Mouse (Mus musculus) erythroid progenitor cell, adult 5-6 weeks (primary cell): ENCODE measurements around the gene Errfi1. TPM values are rescaled to one million over a fixed set of nuclear protein-coding genes. Genes with fewer than 3 reads are reported as not detected.

ENCODE experiments used
- ATAC-seq: replicated peaks from 2 replicates; pipeline ENCODE4 v1.8.0; 2016; ENCODE audit warnings: moderate number of reproducible peaks, mild to moderate bottlenecking, moderate TSS enrichment, inconsistent platforms; ENCODE audit not compliant: poor library complexity, low FRiP score, severe bottlenecking
- total RNA-seq, 2 experiments: library from RNA; stranded (forward) in 1 of 2; stranded (reverse) in 1 of 2; fragments of 150-400 nt in 1 of 2; fragments of 186-747, 209-891 nt in 1 of 2; gene quantifications; 2 replicates each; pipeline versions ENCODE4 v1.2.3 to v1.2.4; 2015 to 2017; ENCODE audit warnings: low replicate concordance in 2 of 2

The Errfi1 gene
- total RNA-seq, 2 experiments from 2014 or later, result 2.9 TPM; not detected in 1

DNA sequence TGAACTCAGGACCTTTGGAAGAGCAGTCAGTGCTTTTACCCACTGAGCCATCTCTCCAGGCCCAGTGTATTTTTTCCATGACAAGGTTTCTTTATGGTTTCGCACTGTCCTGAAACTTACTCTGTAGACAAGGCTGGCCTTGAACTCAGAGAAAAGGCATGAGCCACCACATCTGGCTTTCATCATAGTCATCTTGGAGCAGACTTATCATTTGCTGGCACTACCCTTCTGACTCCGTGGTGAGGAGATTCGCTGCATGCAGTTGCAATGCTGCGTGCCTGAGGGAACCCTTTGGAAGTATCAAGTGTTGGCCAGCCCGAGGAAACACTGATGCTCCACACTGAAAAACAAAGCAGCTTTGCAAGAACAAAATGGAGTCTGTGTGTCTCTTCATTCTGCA lies 11.7 kb upstream of the Errfi1 start:
- ATAC-seq, result no peak

DNA sequence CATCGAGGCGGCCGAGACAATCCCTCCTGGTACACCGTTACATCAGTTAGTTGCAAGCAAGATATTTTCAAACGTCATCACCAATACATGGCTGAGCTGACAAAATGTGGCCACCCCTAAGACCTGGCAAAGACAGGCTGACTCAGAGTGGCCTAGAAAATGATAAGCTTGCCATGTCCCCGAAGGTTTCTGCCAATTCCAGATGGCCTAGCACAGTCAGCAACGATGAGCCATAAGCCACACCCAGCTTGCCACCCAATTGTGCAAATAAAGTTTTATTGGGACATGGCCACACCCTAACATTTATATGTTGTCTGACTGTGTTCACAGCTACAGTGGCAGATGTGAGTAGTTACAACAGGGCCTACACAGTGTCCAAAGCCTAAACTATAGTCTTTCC lies 10.5 kb upstream of the Errfi1 start:
- no peak for ATAC-seq

DNA sequence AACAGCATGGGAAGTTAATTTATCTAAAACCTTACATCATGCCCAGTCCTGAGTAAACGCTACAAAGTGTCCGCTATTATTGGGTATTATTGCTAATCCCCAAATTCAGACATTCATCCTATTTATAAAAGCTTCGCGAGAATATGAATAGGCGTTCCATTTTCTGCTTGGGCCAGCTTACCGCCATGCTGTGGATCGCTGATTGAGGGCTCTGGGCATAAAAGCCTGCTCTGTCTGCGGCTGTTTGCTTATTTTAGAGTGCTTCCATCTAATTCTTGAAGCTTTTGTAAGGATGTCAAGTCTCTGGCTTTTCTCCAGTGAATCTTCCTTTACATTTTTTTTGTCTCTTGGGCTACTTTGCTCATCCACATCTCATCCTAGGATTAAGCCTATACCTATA lies 7.4 kb upstream of the Errfi1 start:
- ATAC-seq, result no peak

DNA sequence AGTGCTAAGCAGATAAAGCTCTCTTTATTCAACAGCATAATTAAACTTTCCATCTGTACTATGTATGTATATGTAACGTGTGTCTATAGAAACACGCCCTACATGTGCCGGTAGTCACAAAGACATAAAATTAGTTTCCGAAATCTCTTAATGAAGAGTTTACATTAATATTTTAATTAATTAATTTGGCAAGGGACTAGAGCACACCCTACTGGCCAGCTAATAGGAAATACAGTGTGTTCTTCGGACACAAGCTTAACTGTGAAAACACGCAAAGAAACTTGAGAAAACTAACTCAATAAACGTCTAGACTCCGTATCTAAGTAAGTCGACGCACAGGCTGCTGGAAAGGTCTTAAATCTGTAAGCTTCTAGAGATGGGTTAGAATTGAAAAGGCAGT lies 3.8 kb upstream of the Errfi1 start:
- no peak for ATAC-seq

DNA sequence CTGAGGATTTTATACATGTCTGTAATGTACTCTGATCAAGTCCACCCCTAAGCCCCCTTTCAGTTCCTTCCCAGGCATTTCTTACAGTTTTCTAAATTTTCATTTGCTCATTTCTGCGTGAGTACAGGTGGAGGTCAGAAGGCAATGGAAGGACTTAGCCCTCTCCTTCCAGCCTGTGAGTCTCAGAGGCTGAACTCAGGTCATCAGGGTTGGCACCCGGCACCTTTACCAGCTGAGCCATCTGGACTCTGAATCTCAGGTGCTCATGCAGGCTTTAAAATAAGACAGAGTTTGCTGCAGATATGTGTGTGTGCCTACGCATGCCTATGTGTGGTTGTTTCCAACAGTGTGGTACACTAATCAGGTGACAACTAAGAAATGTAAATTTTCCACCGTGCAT lies 2.8 kb upstream of the Errfi1 start:
- no peak for ATAC-seq

DNA sequence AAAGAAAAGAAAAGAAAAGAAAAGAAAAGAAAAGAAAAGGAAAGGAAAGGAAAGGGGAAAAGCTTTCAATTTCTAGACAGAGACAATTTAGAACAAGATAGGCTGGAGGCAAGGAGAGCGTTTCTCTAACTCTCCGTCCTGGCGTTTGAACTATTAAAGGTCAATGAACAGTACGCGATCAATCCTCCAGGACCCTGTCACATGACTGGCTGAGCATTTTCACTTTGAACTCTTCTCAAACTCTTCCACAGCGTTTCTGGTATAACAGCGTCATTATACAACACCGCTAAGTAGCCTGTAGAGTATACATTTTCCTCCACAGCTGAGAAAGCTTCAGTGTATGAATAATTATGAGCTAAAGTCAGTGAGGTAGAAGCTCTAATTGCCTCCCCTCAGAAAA lies 1.7 kb upstream of the Errfi1 start:
- ATAC-seq, result no peak

DNA sequence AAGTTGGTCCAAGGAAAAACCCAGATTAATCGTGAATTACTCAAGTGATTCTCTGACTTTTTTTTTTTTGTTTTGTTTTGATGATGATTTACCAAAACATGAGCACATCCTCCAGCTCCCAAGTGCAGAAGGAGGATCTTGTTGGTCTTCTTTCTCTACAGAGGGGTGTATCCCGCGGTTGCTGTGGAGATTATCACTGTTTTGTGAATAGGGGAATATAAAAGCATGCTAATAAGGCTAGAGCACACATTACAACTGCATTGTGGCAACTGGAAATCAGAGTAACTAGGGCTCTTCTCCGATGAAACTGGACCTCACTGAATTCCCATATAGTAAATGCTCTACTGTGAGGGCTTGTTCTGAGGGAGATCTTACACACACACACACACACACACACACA lies 1.2 kb upstream of the Errfi1 start:
- ATAC-seq, result no peak

DNA sequence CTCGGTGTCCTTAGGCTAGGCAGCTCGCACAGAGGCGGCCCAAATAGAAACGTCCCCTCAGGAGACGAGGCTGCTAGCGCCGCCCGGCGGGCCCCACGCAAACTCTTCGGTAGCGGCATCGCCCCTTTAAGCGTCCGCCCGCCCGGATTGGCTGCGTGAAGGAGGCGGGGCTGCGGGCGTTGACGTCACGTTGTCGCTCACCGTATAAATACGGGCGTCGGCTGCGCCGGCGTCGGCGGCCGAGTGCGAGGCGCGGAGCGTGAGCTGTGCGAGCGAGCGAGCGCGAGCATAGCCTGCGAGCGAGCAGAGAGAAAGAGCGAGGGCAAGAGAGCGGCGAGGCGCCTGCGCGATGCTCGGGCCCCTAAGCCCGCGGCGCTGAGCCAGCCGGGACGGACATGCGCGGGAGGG lies 1.1 kb downstream of the Errfi1 start:
- no peak for ATAC-seq

DNA sequence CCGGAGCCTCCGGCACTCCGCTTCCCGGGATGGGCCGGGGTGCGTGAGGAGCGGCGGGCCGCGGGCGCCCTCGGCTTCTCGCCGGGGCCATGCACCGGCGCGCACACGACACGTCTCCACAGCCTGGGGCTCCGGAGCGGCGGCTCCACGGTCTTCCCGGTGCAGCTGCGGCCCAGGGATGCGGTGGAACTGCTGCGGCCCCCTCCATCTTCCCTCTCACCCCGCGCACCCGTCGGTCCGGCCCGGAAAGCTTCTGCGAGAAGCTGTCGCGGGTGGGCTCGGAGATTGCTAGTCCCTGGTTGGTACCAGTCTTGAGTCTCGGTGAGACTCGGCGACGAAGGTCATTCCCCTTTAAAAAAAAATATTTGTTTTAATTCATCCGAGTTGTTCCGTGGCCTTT lies 1.6 kb downstream of the Errfi1 start:
- ATAC-seq, result no peak

DNA sequence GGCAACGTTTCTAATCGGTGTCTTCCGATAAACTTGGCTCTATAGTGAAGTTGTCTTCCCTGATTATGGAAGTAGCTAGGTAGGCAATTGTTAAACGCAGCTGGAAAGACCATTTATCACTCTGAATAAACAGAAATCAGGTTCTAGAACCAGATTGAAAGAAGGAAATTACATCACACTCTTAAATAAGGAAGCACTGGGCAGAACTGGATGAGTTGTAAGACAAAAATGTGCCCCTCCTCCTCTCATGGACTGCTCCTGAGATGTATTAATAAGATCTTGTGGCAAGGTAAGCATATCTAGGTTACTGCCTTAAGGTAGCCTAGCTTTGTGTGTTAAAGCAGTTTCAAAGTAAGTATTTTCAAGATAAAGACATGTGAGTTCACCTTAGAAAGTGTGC lies 6.8 kb downstream of the Errfi1 start:
- no peak for ATAC-seq

DNA sequence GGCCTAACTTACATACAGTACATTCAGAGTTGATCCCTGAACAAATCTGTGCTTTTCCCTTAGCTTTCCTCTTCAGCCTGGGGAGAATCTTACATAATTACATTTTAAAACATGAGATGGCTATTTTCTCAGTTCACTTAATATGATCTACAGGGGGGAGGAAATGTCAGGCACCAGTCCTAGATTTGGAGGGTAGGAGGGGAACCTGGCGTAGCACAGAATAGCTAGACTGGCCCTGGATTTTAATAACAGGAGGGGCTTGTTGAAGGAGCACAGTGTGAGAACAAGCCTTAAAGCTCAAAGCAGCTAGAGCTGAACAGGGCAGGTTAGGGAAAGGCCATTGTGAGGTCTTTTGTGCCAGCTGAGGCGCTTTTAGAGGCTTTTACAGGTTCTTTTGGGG lies 7.4 kb downstream of the Errfi1 start:
- ATAC-seq, result no peak

DNA sequence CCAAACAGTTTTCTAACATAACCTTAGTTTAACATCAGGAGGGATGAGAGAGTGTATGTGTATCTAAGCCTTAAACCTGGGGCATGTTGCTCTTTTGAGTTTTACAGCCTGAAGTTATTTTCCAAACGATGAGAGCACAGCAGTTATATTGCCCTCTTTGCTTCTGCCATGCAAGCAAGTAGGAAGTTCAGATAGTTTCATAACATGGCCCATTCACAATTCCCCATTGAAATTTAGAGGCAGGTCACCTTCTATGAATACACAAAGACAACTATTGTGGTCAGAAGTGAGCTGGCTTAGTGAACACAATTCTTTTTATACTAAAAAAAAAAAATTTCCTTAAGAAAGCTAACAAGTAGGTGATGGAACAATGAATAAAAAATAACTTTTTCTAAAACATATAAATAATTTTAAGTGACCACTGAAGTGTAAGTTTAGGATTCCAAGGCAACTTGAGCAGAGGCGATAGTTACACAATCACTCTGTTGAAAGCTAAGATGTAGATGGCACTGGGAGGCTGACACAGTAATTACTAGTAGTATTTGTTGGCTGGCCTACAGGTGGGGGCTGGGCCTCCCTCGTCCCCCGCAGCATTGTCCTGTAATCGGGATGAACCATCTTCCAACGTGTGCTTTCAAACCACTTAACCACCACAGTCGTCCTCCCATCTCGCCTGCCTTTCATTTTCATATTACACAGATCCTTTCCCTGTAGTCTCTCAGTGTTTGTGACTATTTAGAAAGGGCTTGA lies 9.1 kb downstream of the Errfi1 start:
- no peak for ATAC-seq

DNA sequence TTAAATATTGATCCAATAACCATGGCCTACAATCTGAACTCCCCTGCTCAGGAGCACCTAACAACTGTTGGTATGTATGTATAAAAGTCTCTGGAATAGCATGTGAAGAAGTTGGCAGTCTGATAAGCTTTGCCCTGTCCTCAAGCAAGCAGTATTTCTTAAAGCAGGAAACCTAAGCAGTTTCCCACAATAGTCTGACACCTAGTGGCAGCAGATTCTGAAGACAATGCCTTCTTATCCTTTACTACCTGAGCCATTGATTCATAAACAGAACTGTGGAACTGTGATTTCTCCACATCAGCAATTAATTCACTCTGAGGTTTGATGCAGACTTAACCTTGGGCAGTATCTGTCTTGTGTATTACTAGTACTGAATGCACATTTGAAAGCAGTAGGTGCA lies 11.7 kb downstream of the Errfi1 start:
- ATAC-seq, result no peak

DNA sequence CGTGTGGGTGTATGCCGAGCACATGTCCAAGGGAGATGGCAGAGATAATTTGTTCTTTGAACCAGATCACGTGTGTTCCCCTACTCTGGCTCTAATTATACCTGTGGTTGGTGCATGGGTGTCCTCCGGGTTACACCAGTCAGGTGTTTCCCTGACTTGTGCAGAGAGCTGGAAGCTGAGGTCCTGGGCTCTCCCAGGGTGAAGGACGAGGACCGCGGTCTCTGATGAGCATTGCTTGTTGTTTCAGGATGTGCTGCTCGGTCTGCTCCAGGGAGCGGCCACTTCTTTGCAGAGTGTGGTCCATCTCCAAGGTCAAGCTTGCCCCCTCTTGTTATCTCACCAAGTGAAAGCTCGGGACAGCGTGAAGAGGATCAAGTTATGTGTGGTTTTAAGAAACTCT lies 12.3 kb downstream of the Errfi1 start:
- ATAC-seq, result no peak

DNA sequence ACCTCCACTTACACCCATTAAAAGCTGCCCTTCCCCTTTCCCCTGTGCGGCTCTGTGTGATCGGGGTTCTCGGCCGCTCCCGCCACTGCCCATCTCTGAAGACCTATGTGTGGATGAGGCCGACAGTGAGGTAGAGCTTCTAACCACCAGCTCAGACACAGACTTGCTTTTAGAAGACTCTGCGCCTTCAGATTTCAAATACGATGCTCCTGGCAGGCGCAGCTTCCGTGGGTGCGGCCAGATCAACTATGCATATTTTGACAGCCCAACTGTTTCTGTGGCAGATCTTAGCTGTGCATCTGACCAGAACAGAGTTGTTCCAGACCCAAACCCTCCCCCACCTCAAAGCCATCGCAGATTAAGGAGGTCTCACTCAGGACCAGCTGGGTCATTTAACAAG lies 12.8 kb downstream of the Errfi1 start:
- ATAC-seq, result no peak

DNA sequence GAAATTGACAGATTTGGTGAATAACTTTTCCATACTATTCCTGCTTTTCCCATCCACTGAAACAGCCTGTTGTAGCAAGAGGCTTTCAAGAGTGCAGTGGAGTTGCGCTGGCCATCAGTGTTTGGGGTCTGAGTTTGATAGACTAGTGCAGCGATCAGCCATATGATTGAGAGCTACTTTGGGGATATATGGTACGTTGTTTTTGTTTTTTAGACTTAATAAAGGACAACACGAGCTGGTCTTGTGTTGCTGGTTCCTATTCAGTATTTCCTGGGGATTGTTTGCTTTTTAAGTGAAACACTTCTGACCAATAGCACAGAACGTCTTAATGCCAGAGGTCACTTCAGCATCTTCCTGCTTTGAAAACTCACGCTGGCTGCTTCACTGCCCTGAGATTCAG lies 14.4 kb downstream of the Errfi1 start:
- no peak for ATAC-seq

DNA sequence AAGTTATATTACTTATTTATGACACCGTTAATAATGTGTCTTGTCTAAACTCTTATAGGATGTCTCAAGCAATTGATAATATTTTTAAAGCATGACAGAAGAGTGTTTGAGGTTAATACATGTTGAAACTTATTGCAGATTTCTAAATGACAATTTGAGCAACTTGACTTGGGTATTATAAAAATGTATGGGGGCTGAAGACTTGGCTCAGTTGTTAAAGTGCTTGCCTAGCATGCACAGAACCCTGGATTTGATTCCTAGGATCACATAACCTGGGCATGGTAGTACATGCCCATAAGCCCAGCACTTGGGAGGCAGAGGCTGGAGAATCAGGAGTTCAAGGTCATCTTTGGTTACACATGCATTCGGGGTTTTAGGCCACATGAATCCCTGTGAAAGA lies 15.1 kb downstream of the Errfi1 start:
- no peak for ATAC-seq

DNA sequence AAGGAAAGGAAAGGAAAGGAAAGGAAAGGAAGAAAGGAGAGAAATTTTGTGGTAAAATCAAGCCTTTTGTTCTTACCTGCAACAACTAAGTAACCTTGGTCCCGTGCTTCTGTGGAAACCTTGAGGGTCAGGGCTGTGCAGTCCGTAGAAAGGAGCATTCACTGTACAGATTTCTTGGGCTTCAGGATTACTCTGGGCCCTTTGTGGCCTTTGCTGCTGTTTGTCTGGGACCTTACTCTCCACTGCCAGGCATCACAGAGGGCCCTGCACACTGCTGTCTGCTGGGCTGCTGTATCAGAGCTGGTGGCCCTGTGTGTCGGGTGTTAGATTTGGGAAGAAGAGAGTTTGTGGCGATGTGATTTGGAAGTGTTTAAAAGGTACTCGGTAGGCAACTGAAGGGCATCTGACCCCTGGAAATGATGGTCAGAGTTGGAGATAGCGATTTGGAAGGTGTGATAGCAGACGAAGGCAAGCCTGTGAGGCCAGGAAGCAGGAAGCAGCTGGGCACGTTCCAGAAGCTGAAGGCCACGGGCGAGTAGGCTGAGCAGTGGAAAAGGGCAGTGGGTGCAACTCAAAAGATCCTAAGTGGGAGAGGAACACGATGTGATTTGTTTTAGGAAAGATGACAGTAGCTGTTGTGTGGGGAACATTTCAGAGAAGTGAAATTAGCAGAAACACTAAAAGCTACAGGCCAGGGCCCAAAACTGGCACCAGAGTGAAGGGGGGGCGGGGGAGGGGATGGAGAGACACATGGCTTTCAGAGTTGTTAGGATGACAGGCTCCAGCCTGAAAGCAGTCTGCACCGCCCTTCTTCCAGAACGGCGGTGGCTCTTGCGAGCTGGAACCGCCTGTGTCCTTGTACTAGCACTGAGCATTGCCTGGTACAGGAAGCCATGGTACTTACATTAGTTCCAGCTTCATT lies 15.8 kb downstream of the Errfi1 start:
- ATAC-seq, result no peak

DNA sequence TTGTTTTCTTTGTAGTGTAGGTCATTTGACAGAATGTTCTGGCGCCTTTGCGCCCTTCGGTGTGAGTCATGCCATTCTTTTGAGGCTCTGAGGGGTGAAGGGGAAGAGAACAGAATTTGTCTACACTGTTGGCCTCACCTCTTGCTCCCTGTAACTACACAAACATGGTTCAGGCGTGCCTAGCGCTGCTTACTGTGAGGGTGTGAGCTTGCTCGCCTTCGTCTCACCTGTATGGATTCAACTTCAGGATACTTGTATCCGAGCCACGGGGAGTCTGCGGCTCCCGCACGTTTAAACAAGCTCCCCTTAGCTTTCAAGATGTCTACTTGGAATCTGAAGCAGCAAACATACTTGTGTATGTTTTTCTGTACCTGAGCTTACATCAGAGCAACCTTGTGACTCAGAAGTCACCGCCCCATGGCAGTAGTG lies 17.3 kb downstream of the Errfi1 start:
- ATAC-seq, result no peak

DNA sequence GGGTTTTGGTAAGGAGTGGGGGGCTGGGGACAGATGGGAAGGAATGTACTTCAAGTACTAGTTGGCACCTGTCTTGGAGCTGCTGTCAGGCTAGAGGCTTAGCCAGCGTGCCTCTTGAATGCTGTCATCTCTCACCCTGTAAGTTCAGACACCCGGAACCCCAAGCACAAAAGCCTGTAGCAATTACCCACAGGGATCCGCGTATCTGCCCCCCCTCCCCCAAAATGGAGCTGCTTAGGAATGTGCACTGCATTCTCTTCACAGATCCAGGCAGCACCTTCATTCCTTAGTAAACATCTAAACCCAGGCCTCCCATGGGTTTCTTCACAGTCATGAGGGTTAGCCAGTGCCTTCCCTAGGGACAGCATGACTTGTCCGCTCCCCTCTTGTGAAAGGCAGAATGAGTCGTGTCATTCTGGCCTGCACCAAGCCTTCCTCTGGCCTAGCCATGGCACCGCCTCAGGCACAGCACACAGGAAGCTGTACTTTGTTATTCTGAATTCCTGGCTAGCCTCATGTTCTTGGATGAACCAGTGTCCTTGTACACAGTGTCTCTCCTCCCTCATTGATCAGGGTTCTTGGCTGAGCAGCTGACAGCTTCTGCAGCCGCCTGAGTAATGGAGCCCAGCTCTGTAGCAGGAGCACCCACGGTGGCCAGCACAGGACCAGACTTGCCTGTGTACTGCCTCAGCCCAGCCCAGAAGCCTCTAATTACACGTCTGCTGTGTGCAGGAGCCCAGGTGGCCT lies 17.8 kb downstream of the Errfi1 start:
- ATAC-seq, result no peak
